Mouse (Mus musculus): ENCODE data around the gene Hspa12b.

The Hspa12b gene

DNA sequence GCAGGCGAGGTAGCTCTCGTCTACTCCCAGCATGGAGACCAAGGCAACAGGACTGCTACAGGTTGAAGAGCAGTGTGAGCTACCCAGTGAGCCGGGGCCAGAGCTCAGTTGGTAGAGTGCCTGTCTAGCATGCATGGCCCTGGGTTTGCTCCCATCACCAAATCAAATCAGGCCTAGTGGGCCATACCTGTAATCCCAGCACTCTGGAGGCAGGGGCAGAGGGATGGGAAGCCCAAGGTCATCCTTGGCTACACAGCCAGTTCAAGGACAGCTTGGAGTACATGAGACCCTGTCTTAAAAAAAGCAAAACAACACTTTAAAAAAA is 22.1 kb downstream of the Hspa12b start:
- no peak for DNase-seq

DNA sequence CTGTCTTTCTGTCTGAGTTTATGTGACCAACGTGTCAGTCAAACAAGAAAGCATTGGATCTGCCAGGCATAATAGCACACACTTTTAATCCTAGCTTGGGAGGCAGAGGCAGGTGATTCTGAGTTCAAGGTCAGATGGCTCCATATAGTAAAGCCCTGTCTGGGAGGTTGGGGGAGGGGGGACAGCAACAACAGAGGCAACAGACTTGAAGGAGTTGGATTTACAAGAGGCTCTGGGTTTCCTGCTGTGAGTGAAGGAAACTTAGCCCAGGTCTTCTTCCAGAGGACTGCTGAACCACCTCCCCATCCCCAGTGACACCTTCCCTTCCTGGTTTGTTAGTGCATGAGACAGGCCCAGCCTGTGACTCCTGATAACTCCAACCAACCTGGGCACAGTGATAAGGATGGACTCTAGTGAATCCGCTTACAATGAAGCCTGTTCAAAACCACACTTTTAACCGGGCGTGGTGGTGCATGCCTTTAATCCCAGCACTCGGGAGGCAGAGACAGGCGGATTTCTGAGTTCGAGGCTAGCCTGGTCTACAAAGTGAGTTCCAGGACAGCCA is 25.2 kb downstream of the Hspa12b start:
- DNase-seq: no peak

DNA sequence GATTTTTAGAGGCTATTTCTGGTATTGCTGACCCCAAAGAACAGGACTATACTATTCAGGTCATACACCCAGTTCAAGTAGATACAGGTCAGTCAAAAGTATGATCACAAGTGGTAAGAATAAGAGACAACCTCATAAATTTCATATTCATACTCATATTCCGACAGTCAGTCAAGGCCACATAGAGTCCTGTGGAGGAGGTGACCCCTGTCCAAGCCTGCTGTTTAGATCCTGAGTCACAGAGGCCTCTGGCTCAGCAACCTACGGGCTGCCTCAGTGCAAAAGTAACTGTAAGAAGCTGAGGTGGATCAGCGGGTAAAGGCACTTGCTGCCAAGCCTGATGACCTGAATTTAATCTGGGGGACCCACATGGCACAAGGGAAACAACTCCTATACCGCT is 27.0 kb downstream of the Hspa12b start:
- DNase-seq: no peak

DNA sequence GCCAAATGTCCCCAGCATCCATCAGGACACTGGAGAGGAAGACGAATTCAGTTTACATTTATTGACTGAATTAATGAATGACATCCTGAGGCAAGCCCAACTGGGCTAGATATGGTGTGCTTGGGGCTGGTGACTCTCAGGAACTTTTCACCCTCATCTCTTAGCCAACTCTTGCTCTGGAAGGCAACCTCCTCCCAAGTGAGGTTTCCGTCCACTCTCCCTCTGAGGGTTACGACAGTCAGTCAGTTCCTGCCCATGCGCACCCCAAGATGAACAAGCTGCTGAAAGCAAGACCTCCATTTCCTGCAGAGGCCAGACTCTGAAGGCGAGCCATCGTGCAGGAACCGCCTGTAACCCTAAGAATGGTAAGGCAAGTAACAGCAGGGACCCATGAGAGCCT is 29.9 kb downstream of the Hspa12b start:
- DNase-seq: no peak

DNA sequence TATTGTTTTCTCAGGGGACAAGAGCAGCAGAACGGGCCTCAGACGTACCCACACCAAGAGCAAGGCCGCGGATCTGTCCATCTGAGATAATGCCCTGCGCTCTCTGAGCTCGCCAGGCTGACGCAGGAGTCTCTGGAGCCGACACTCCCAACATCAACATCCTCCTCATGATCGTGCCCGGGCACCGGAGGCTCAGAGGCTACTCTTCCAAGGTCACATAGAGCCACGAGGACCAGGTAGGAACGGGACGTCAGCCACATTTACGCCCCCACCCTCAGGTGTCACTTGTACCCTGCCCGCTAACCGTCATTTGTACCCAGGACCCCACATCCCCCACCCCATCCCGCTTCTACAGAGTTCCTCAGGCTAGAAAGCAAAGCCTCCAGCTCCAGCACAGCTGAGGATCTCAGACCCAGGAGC is 32.4 kb downstream of the Hspa12b start:
- DNase-seq: no peak

DNA sequence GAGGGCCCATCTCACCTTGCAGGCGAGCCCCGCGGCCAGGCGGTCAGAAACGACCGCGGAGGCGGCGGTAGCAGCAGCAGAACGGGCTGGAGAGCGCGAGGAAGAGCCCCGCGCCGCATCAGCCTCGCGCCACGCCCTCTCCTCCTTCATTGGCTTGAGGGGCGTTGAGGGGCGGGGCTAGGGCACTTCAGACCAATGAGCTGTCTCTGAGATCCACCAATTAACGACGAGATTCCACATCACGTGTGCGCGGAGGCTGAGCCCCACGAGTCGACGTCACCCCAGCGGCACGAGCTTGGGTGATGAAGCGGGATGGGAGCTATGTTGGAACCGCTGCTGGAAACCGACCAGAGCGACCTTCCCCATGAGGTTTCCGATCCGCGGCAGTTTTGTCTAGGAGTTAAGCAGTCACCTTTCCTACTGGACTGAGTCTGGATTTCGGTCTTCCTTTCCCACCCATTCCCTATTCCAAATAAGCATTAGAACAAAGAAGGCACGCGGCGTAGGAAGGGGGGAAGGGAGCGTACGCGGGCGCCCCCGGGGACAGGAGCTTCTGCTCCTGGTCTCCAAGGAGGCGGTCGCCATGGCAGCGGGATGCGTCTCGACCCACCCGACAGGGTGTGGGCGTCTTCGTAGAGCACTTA is 33.0 kb downstream of the Hspa12b start, which contains the start of gene 1700037H04Rik:
Gene 1700037H04Rik, minus strand, starts transcription at position 144 of the 644 bp plus-strand sequence.
- peak; percentile 97 for DNase-seq

DNA sequence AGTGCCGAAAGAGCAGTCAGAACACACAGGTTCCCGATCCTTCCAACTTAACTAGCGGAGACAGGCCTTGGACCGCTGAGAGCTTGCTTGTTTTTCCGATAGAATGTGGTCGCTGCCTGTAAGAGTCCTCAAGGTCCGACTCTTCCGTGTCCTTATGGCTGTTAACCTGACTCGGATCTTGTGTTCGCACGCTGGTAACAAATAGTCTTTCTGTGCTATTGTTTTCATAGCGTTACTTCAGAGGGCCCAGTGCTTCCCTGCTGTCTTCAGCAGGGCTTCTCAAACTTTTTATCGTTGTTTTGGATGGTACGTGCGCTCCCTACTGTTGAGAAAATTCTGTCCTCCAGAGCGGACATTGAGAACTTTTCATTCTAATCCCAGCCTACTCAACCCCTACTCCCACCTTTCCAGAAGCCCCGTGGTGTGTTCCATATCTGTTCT is 33.6 kb downstream of the Hspa12b start:
- no peak for DNase-seq

DNA sequence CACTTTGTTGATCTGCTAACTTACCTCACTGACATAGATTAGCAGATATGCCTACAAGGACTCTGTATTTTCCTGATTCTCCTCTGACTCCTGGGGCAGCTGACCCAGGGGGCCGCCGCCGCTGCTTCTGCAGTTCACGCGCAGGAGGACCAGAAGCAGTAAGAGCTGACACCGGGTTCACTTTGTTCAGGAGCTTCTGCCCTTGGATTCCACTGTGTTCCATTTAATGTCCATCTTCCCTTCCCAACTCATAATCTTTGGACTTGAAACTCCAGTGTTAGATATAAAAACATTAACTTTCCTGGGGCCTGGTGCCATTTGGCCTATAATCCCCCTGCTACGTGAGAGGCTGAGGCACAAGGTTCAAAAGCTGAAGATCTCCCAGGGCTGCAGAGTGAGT is 36.8 kb downstream of the Hspa12b start:
- no peak for DNase-seq

DNA sequence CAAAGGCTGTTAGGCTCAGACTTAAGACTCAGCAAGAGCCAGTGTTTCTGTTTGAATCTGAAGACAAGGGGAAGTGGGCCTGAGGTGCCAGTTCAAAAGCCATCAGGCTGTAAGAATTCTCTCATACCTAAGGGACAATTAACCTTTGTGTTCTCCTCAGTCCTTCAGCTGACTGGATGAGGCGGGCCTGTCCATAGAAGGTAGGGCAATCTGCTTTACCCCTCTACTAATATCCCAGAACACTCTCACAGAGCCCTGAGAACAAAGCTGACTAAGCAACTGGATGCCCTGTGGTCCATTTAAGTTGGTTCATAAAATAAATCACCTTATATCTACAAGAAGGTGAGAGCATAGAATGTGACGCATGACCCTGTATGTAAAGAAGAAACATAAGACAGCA is 39.1 kb downstream of the Hspa12b start:
- no peak for DNase-seq

DNA sequence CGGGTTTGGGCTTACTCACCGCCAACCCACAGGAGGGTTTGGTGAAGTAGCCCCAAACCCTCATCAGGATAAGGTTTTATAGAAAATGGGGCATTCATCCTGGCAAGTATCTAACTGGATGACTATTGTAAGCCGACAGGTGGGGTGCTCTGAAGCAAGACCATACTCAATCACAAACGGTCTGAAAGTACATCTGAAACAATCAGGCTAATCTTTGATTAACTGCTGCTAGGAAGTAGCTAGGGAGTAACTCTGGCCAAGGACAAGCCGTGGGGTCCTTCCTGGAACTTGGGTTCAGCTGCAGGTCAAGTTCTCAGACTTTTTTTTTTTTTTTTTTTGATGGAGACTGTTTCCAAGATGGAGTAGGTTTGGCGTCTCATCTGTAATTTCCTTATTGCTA is 40.9 kb downstream of the Hspa12b start:
- DNase-seq: no peak

DNA sequence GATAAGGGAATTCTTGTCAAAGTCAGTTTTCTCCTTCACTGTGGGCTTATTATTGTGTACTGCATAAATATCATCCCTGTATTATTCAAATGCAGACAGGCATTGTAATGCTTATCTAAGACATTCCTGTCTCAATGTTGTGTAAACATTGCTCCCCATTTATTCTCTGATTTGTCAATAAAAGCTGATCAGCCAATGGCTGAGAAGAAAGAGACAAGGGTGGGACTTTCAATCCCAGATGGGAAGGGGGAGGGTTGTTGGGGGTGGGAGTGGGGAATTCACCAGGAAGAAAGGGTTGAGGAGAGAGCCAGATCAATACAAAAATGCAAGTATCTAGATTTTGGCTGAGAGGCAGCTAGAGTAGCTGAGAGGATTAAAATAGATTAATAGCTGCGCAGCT is 41.8 kb downstream of the Hspa12b start:
- no peak for DNase-seq

DNA sequence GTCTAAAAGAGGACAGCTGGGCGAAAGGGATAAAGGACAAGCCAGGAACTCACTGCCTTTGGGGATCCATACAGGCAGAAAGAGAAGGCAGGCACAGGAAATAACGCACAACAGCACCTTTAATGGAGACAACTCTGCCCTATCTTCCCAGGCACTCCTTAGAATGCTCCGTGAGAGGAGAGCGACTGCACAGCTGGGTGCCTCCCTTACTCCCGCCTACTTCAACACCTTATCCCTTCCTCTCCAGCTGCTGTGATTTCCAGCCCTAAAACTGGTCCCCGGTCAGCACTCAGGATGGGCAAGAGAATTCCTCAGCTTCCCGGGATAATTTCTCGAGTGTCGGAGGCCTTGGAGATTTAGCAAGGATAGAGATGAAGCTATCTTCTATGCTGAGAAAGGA is 43.9 kb downstream of the Hspa12b start:
- DNase-seq: no peak

DNA sequence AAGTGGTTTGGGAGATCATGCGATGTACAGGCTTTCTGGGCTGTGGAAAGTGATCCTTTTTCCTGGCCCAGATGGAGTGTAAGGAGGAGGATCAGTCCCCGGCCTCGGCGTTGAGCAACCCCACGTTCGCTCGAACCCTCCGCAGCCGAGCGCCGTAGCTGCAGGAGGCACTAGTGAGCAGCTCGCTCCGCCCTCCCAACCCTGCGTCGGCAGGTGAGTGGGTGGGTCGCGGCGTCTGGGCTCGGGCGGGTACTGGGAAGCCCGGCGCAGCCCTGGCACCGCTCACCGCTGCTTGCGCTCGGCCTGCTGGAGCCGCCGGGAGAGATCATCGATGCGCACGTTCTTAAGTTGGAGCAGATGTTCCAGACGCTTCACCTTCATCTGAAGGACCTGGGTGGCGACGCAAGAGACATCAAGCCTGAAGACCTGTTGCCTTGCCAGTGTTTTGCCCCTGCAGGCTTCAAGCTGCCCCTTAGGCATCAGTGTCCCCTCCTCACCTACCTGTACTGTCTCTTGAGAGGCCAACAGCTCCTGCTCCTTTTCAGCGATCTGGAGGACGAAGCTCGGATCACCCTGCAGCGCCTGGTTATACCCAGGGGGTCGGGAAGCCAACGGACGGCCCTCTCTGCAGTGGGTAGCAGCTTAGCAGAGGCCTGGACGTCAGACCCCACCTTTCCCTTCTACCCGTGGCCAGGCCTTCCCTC is 44.5 kb downstream of the Hspa12b start:
- DNase-seq: peak; percentile 72

DNA sequence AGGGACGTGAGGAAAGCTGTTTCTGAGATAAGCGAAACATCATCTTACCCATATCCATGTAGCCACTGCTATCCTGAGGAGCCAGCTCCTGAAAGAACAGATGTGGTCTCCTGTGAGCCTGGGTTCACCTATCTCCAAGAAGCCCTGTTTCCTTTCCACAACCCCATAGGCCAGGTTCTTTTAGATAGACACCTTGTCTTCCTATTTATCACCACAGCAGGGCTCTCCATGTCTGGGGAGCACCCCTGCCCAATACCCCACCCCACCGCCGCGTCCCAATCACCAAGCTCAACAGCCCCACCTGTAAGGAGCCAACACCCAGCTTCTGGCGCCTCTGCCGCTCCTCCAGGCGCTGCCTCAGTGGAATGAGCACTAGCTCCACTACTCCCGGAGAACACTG is 45.2 kb downstream of the Hspa12b start:
- DNase-seq: no peak

DNA sequence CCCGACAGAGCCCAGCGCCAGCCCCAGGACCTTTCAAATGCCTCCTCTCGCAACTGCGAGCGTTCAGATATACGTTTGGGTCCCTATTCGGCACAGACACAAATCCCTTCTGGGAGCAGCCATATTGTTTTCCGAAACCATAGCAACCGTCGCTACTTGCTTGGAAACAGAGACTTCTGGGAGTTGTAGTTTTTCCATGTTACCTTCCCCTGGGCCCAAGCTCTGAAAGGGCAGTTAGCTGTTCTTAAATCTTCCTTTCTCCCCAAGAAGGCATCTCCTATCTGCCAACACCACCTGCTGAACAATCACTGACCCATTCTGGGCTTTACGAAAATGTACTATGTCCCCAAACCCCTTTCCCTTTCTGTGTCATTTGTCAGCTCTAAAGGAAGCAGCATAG is 47.6 kb downstream of the Hspa12b start:
- DNase-seq: peak; percentile 34

DNA sequence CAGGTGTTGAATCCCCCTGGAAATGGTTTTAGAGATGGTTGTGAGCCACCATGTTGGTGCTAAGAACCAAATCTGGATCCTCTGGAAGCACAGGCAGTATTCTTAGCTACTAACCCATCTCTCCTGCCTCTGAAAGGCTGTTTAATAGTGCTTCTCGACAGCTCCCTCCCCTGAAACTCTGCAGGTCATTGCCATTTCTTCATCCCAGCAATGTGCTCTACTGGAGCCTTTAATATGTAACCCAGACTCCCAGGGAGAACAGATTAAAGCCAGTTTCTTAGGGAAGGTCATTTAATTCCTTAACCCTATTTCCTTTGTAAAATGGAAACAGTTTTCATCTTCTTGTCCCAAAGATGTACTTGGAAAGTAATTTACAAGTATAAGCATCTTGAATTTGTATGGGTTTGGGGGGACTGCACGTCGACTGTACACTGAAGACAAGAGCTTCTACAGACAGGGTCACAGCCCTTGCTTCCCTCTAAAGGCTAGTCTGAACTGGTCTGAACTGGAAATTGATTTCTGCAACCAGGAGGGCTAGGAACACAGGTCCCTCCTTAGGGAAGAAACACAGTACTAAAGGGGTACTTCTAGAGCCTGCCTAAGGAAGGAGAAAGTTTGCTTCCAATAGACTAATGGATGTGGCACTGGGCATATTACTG is 48.3 kb downstream of the Hspa12b start:
- DNase-seq: no peak

DNA sequence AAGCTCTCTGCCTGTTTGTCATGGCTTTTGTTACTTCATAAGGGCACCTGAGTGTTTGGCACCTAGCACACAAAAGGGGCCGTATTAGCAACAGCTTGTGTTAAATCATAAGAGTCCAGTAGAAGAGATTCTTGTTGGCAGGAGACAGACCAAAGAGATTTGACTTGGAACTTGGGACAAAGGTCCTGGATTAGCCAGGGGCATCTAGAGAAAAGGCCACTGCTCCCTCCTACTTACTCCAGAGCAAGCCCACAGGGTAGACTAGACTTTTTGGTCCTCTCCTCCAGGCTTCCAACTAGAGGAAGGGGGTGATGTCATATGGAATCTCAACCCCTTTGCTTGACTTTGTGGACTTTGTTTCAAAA is 48.8 kb downstream of the Hspa12b start:
- DNase-seq: no peak

DNA sequence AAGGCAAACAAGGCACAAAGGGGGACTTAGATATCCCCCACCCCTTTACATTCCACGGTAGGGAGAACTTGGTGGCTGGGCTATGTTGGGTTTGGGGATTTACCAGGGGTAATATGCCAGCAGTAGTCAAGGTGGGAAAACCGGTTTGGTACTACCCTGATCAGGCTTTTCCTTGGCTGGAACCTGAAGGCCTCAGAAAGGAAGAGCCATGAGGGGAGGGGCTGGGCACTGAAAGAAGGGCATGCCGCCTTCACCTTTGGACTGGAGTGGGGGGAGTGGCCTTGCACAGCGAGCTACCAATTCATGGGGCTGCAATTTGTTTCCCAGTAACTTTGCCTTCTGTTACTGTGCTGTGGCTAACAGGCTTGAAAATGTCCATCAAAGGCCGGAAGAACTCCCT is 49.4 kb downstream of the Hspa12b start:
- no peak for DNase-seq

DNA sequence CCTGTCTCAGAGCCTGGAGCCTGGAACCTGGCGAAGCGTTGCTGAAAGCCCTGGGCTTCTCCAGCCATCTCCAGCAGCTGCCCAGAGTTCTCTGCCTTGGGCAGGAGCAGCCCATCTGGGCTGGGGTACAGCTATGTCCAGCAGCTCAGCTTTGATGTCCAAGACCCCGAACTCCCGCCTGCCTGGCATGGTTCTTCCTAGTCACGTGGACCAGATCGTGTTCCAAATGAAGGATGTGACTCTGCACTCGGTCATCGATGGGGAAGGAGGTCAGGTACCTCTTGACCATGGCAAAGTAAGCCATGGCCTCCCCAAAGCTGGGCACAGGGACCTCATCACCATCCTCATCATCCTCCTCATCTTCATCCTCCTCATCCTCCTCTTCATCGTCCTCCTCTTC is 50.9 kb downstream of the Hspa12b start:
- DNase-seq: no peak

DNA sequence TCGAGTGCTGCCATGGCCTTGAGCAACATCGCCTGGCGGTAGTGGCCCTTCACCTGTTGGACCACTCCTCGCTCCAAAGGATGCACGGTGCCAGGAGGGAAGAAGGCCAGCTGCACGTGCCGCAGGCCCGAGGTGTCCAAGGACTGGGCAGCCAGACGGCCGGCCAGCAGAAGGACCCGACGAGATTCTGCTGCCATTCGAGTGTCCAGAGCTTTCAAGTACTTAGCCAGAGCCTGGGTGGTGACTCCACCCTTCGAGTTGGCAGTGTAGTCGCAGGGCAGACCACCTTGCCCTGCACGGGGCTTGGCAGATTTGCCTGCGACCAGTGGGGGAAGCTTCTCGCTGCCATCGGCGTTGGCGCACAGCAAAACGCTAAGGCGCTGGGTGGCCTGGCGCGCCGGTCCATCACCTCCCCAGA is 51.8 kb downstream of the Hspa12b start:
- no peak for DNase-seq

DNA sequence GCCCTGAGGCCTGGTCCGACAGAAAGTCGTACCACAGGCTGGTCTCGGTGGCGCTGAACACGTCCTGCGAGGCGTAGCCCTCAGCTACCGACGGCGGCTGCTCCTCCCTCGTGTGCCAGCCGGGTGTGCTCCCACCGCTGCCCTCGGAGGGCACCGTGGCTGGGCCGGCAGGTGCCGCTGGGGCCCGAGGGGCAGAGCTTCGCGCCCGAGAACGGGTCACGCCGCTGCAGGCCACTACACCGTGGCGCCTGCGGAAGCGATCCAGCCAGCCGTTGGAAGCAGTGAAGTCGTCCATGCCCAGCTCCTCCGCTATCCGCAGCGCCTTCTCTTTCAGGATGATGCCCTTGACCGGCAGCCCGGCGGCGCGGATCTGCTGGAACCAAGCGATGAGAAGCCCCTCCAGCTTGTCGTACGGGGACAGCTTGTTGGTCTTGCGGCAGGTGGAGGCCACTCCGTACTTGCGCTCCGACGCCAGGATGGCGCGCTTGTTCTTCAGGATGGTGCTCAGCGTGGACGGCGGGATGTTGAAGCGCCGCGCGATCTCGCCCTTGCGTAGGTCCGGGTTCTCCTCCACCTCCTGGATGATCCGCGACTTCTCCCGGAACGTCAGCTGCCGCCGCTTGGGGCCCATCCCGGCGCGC is 52.3 kb downstream of the Hspa12b start:
- peak; percentile 80 for DNase-seq

DNA sequence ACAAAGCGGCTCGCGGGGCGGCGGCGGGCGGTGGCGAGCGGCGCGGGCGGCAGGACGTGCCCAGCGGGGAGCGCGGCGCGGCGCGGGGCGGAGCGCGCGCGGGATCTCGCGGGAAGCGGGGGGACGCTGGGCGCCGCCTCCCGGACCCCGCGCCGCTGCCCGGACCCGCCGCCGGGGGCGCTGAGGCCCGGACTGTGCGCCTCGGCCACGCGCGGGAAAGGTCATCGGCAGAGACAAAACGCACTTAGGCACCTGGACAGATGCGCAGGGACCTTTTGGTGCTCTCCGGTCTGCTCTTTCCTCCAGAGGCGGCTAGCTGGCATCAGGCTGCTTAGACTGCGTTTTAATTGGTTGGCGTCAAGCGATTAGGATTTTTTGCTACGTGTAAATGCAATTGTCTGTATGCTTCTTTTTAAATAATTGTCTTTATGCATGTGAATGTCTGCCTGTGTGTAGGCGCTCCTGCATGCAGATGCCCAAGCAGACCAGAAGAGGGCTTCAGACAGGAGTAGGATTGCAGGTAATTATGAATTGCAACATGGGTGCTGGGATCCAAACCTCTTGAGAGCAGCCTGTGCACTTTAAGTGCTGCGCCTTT is 53.0 kb downstream of the Hspa12b start, which contains the start of gene Cenpb:
Gene Cenpb, minus strand, starts transcription at position 78 of the 598 bp plus-strand sequence.
- DNase-seq: peak; percentile 86

DNA sequence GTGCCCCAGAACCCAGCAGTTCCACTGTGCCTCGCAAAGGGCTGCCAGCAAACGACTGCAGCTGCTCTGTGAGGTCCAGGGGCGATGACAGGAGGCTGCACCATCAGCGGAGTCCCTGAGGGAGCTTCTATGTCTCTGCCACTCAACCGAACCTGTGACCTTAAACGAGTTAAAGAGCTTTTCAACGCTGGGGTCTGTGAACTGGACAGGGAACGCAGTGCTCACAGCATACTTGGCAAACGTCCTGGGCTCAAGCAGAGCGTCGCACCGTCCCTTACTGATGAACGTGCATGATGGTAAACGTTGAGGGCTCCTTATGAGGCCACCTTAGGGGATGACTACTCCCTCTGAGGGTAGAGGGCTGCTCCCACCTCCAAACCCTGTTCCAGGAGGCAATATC is 59.3 kb downstream of the Hspa12b start:
- no peak for DNase-seq

Data from right cerebral cortex, postnatal 14 days (tissue).